Mouse (Mus musculus): Measurements from ENCODE around the gene Map3k6. TPM values are rescaled to one million over a fixed set of nuclear protein-coding genes. Genes with fewer than 3 reads are reported as not detected.

The Map3k6 gene
- polyA plus RNA-seq, 1 experiment from 2014 or later = 8.6 TPM

DNA sequence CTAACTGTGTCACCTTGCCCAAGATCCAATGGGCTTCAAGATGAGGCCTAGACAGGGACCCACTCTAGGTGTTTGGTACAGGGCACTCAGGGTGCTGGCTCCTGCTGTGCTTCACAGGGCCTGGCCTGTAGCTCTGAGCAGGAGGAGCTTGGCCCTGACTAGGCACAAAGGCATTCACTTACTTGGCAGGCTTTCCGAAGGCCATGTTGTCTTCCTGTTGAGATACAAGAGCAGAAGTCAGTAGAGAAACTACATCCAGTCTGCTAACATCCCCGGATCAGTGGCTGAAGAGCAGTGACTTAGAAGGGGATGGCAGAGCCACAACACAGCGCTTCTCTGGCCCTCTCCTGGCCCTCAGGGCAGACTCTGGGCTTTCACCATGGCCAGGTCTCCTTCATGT lies 29.0 kb downstream of the Map3k6 start:
- no peak overlapping the region for H3K27ac ChIP-seq
- peaks cover 51% of the 10 kb centered on the region for H3K36me3 ChIP-seq
- H3K4me1 ChIP-seq = no peaks in the 10 kb centered on the region
- H3K9ac ChIP-seq = no peak overlapping the region
- ATAC-seq (ENCODE audit: insufficient read depth, low FRiP score, low read depth) = no peak
- WGBS = 85% methylated on average over 3 of the region's 3 CpGs
- no peak overlapping the region for H3K4me3 ChIP-seq (replicated peaks)
- H3K9me3 ChIP-seq = no peaks in the 10 kb centered on the region
- no peaks in the 10 kb centered on the region for H3K27me3 ChIP-seq (replicated peaks)
- H3K4me2 ChIP-seq = no peak overlapping the region

DNA sequence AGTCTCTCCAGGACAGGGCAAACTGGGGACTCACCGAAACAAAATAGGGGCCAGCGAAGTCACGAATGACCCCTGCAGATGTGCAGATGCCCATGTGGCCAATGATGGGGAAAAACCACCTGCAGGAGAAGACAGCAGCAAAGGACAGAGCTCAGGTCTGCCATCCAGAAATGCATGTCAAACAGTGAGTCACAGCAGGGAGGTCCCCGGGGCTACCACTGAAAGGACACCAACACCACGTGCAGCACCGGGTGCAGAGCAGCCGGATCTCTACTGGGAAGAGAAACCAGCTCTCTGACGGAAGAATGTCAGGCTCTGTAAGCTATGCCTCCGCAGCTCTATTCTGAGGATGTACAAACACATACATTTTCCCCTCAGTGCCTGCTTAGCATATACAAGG lies 30.3 kb downstream of the Map3k6 start:
- peaks cover 2% of the 10 kb centered on the region; the same call in 1 of the 2 replicates for H3K4me1 ChIP-seq
- no peak overlapping the region for H3K4me2 ChIP-seq
- no peak overlapping the region for H3K4me3 ChIP-seq (replicated peaks)
- H3K27me3 ChIP-seq (replicated peaks) = no peaks in the 10 kb centered on the region
- H3K9ac ChIP-seq = no peak overlapping the region
- 89% methylated on average over 9 of the region's 9 CpGs for WGBS
- no peaks in the 10 kb centered on the region for H3K9me3 ChIP-seq
- no peak overlapping the region for H3K27ac ChIP-seq
- H3K36me3 ChIP-seq = peaks cover 38% of the 10 kb centered on the region
- no peak for ATAC-seq (ENCODE audit: insufficient read depth, low FRiP score, low read depth)

DNA sequence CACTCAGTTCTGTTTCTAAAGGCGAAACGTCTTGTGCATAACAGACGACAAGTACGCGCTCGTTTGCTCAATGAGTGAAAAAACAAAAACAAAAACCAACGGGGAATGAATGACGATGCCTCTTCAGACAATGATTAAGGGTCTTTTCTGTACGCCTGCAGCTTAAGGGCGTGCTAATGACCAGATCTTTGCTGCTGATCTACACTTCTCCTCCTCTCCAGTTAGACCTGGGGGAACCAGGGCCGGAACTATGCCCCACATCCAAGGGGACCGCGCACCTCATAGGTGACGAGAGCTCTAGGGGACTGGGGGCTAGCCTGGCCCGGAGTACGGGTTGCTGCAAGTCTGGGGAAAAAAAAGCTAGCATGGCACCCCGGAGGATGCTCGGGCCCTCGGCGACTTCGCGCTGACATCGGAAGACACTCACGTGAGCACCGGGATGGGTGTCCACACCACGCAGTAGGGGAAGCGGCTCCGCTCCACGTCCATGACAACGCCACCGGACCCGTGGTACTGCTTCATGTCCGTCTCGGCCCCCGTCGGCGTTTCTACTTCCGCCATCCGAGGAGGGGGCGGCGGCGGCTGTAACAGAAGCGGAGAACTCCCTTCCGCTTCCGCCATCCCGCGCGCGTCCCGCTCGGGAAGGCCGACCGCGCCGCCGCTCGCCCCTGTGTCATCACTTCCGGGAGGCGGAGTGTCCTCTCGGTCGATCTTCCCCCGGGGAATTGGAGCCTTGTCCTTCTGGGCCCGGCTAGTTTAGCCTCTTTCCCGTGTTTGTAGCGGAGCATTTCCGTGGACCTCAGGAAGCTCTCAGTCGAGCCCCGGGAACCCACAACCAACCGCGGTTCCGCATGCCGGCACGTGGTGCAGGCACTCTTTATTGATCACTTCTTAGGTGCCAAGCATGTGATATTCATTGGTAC lies 36.7 kb downstream of the Map3k6 start, which contains the start of gene Tmem222:
Gene Tmem222 (minus strand): TSS at position 689 of the 923 bp plus-strand sequence.
- peak within 1 kb of the TSS; percentile 90 for H3K27ac ChIP-seq
- ATAC-seq (ENCODE audit: insufficient read depth, low FRiP score, low read depth) = peak; percentile 95
- under 1% methylated on average over 73 of the region's 73 CpGs for WGBS
- peaks cover 17% of the 10 kb centered on the region for H3K4me1 ChIP-seq
- H3K27me3 ChIP-seq (replicated peaks) = no peaks in the 10 kb centered on the region
- peak within 1 kb of the TSS; percentile 62 for H3K4me3 ChIP-seq (replicated peaks)
- no peaks in the 10 kb centered on the region for H3K36me3 ChIP-seq
- peak within 1 kb of the TSS; percentile 42 for H3K9ac ChIP-seq
- peak within 1 kb of the TSS; percentile 70 for H3K4me2 ChIP-seq
- no peaks in the 10 kb centered on the region for H3K9me3 ChIP-seq

DNA sequence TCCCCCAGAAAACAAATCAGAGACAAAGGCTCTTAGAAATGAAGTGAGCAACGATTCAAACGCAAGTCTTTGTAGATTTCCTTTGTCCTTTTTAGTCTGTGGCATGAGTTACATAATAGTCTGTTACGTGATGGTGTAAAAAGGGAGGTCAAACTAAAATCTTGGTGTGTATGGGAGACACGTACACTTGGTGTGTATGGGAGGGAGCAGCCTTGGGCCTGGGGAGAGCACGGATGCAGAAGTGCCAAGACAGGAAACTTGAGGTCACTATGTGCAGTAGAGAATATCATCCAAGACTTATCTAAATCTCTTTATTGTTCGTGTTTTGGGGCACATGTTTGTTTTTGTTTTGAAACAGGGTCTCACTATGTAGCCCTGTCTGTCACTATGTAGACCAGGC lies 37.4 kb downstream of the Map3k6 start:
- ATAC-seq (ENCODE audit: insufficient read depth, low FRiP score, low read depth) = no peak; the same call in 1 of the 2 replicates
- Histone ChIP-seq H3K27ac (peak overlapping the region; percentile 90), H3K9me3 (no peaks in the 10 kb centered on the region), H3K9ac (no peak overlapping the region), H3K4me1 (peaks cover 19% of the 10 kb centered on the region), H3K4me3 (replicated peaks) (peak overlapping the region; percentile 62), H3K4me2 (peak overlapping the region; percentile 70), H3K27me3 (replicated peaks) (no peaks in the 10 kb centered on the region), H3K36me3 (no peaks in the 10 kb centered on the region)
- 26% methylated on average over 6 of the region's 6 CpGs for WGBS

DNA sequence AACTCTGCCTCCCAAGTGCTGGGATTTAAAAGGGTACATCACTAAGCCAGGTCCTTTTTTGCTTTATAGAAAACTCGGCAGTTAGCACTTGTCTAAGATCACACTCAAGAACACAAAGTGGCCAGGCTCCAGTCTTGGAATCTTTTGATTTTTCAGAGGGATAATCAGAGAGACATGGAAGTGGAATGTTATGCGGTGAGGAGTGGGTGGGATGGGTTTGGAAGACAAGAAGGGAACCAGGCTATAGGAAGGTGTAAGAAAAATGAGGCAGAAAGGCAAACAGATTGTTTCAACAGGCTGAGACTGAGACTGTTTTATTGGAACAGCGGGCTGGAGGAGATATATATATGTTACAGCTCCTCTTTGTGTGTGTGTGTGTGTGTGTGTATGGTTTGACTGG lies 37.9 kb downstream of the Map3k6 start:
- Histone ChIP-seq H3K36me3 (no peaks in the 10 kb centered on the region), H3K27ac (peak overlapping the region; percentile 90; the same call in 1 of the 2 replicates), H3K4me2 (peak overlapping the region; percentile 70), H3K9ac (no peak overlapping the region), H3K9me3 (no peaks in the 10 kb centered on the region), H3K4me1 (peaks cover 19% of the 10 kb centered on the region), H3K4me3 (replicated peaks) (no peak overlapping the region), H3K27me3 (replicated peaks) (no peaks in the 10 kb centered on the region)
- 80% methylated on average over 3 of the region's 3 CpGs for WGBS
- no peak for ATAC-seq (ENCODE audit: insufficient read depth, low FRiP score, low read depth)

DNA sequence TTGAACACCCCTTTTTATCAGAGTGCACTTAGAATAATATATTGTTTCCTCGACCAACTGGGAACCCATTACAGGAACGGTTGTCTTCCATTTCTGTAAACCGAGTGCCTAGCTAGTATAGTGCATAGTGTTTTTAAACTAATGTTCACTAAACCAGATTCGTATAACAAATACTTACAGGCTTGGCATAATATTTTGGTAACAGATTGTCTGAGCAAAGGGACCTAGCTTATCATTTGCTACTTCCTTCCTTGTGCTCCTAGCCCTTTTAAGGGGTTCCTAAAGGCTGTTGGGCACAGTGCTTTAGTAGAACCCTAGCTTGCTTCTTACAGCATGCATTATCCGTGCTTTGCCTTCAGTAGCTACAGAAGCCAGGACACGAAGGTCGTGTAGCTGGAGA lies 40.9 kb downstream of the Map3k6 start:
- Histone ChIP-seq H3K27ac (peak overlapping the region; percentile 42), H3K9ac (no peak overlapping the region), H3K27me3 (replicated peaks) (no peaks in the 10 kb centered on the region), H3K9me3 (no peaks in the 10 kb centered on the region), H3K36me3 (no peaks in the 10 kb centered on the region), H3K4me3 (replicated peaks) (no peak overlapping the region), H3K4me2 (no peak overlapping the region), H3K4me1 (peaks cover 11% of the 10 kb centered on the region)
- 34% methylated on average over 7 of the region's 7 CpGs for WGBS
- ATAC-seq (ENCODE audit: insufficient read depth, low FRiP score, low read depth) = no peak

DNA sequence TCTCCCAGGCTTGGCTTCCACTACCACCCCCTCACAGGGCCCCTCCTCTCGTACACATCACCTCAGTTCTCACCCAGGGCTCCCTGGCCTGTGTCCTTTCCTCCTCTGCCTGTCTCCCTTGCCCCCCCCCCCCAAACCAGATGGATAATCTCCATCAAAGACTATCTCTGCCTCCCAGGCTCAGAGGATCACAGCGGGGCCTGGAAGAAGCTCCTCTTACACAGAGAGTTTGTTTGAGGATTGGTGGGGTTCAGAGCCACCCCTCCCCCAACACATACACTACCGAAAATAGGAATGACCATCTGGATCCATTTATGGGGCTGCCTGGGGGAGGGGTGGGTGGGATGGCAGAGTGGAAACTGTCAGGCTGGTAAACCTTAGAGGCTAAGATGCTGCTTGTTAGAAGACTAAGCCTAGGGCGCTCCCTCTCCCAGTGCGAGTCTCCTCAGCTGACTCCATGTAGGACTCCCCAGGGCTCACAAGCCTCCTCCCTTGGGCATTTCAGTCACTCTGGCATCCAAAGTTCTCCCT lies 41.4 kb downstream of the Map3k6 start:
- H3K9me3 ChIP-seq = no peaks in the 10 kb centered on the region
- no peaks in the 10 kb centered on the region for H3K36me3 ChIP-seq
- no peak overlapping the region for H3K9ac ChIP-seq
- no peaks in the 10 kb centered on the region for H3K27me3 ChIP-seq (replicated peaks)
- no peak overlapping the region for H3K4me2 ChIP-seq
- H3K27ac ChIP-seq = peak overlapping the region; percentile 42
- H3K4me3 ChIP-seq (replicated peaks) = no peak overlapping the region
- 15% methylated on average over 5 of the region's 5 CpGs for WGBS
- ATAC-seq (ENCODE audit: insufficient read depth, low FRiP score, low read depth) = no peak
- peaks cover 8% of the 10 kb centered on the region; the same call in 1 of the 2 replicates for H3K4me1 ChIP-seq

DNA sequence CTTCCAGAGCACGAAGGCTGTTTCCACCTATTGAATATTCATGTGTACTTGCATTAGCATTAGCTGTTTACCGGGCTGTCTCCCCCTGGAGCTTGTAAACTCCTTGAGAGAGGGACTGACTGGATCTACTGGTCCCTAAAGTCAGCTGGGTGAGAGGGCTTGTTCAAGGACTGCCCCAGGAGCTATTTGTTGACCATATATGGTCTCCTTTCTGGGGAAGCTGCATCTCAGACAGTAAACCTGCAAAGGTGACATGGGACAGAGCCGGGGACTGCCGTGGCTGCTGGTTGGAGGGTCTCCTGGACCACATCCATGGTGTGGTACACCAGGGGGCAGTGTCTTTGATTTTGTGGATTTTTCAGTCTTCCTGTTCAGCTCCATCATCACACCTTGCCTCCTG lies 42.0 kb downstream of the Map3k6 start:
- Histone ChIP-seq H3K27ac (peak overlapping the region; percentile 40; the same call in 1 of the 2 replicates), H3K4me3 (replicated peaks) (no peak overlapping the region), H3K36me3 (no peaks in the 10 kb centered on the region), H3K4me1 (peaks cover 8% of the 10 kb centered on the region; the same call in 1 of the 2 replicates), H3K4me2 (no peak overlapping the region), H3K27me3 (replicated peaks) (no peaks in the 10 kb centered on the region), H3K9me3 (no peaks in the 10 kb centered on the region), H3K9ac (no peak overlapping the region)
- no peak for ATAC-seq (ENCODE audit: insufficient read depth, low FRiP score, low read depth)
- WGBS = 36% methylated on average over 4 of the region's 4 CpGs

DNA sequence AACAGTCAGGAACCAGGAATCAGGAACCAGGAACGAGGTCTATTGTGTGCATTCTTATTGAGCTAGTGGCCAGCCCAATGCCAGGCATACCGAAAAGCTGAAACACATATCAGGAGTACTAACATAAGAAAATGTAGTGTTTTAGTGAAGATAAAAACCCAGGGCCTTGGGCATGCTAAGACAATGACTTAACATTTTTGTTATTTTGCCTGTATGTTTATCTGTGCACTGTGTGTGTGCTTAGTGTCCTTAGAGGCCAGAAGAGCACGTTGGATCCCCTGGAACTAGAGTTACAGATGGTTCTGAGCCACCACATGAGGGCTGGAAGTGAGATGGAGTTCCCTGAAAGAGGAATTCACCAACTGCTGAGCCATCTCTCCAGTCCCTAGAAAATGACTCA lies 44.7 kb downstream of the Map3k6 start:
- H3K4me1 ChIP-seq = peaks cover 8% of the 10 kb centered on the region; the same call in 1 of the 2 replicates
- no peaks in the 10 kb centered on the region for H3K27me3 ChIP-seq (replicated peaks)
- H3K9me3 ChIP-seq = no peaks in the 10 kb centered on the region
- 74% methylated on average over 3 of the region's 3 CpGs for WGBS
- no peak overlapping the region for H3K4me3 ChIP-seq (replicated peaks)
- H3K4me2 ChIP-seq = no peak overlapping the region
- no peak overlapping the region for H3K9ac ChIP-seq
- no peak overlapping the region for H3K27ac ChIP-seq
- H3K36me3 ChIP-seq = no peaks in the 10 kb centered on the region
- peak; percentile 45; the same call in 1 of the 2 replicates for ATAC-seq (ENCODE audit: insufficient read depth, low FRiP score, low read depth)

DNA sequence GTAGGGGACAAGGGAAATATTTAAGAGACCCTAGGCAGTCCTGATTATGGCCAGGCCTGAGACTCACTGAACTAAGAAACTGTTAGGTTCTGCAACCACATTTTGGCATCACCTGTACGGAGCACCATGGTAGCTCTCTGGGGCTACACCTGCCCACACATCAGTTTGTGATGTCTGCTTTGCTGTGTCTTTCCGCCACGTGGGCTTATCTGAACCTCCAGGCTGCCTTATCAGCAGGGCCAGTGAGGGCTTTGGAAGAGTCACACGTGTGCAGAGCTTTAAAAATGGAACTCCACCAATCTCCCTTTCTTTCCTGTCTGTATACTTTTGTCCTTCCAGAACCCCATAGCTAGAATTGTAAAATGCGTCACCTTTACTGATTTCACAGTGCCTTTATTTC lies 45.3 kb downstream of the Map3k6 start:
- 61% methylated on average over 5 of the region's 5 CpGs for WGBS
- H3K9me3 ChIP-seq = no peaks in the 10 kb centered on the region
- no peaks in the 10 kb centered on the region for H3K36me3 ChIP-seq
- no peak overlapping the region for H3K27ac ChIP-seq
- H3K4me3 ChIP-seq (replicated peaks) = no peak overlapping the region
- peak; percentile 71; the same call in 1 of the 2 replicates for ATAC-seq (ENCODE audit: insufficient read depth, low FRiP score, low read depth)
- no peaks in the 10 kb centered on the region for H3K27me3 ChIP-seq (replicated peaks)
- no peak overlapping the region for H3K9ac ChIP-seq
- peaks cover 8% of the 10 kb centered on the region; the same call in 1 of the 2 replicates for H3K4me1 ChIP-seq
- no peak overlapping the region for H3K4me2 ChIP-seq

DNA sequence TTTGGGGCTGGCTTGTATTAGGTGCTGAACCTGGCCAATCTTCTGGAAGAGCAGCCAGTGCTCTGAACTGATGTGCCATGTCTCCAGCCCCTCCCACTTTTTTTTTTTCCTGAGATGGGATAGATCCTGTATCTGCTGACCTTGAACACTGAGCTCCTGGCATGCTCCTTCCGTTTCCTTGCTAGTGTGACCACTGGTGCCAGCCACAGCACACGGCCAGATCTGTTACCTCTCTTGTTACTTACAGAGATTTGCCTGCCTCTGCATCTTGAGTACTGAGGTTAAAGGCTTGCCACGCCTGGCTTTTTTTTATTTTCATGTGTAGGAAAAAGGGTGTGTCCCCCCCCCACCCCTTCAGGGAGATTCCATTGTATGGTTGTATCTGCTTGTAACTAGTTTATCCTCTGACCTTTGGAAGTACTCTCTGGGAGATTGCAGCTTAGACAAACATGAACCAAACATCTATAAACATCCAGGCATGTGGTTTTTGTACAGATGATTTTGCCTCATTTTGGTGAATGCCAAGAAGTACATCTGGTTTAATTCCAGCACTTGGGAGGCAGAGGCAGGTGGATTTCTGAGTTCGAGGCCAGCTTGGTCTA lies 46.0 kb downstream of the Map3k6 start:
- 72% methylated on average over 4 of the region's 4 CpGs for WGBS

DNA sequence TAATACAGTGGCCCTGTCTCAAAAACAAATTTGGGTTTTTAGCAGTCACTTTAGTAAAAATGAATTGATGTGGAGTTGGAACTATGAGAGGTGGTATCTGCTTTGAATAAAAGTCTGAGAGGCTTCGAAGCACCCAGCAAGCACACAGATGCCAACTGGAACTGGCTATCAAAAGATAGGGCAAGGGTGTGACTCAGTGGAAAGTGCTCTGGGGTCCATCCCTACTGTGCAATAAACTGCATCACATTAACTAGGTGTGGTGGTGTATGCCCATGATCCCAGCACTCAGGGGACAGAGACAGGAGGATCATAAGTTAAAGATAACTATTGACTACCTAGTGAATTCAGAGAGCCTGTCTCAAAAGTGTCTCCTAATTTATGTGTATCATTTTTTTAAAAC lies 50.6 kb downstream of the Map3k6 start:
- ATAC-seq (ENCODE audit: insufficient read depth, low FRiP score, low read depth) = no peak
- Histone ChIP-seq H3K9ac (no peak overlapping the region), H3K36me3 (0 out of 2 replicates have a peak, but pooled peaks cover 13% of the 10 kb centered on the region), H3K27ac (no peak overlapping the region), H3K9me3 (no peaks in the 10 kb centered on the region), H3K4me2 (no peak overlapping the region), H3K4me3 (replicated peaks) (no peak overlapping the region), H3K4me1 (peaks cover 9% of the 10 kb centered on the region; the same call in 1 of the 2 replicates), H3K27me3 (replicated peaks) (no peaks in the 10 kb centered on the region)
- 77% methylated on average over 1 of the region's 1 CpGs for WGBS

More for the DNA sequence above, 46.0 kb downstream of the Map3k6 start:
- Histone ChIP-seq H3K4me2 (no peak overlapping the region), H3K9ac (no peak overlapping the region), H3K4me3 (replicated peaks) (no peak overlapping the region), H3K27me3 (replicated peaks) (no peaks in the 10 kb centered on the region), H3K27ac (no peak overlapping the region), H3K36me3 (no peaks in the 10 kb centered on the region), H3K4me1 (peaks cover 8% of the 10 kb centered on the region; the same call in 1 of the 2 replicates), H3K9me3 (no peaks in the 10 kb centered on the region)
- no peak for ATAC-seq (ENCODE audit: insufficient read depth, low FRiP score, low read depth)
